Mouse (Mus musculus): ENCODE results near the gene Abcg5.
A peak's percentile ranks its signal among the peaks of the same experiment; 100 is the strongest.

Abcg5 gene

DNA sequence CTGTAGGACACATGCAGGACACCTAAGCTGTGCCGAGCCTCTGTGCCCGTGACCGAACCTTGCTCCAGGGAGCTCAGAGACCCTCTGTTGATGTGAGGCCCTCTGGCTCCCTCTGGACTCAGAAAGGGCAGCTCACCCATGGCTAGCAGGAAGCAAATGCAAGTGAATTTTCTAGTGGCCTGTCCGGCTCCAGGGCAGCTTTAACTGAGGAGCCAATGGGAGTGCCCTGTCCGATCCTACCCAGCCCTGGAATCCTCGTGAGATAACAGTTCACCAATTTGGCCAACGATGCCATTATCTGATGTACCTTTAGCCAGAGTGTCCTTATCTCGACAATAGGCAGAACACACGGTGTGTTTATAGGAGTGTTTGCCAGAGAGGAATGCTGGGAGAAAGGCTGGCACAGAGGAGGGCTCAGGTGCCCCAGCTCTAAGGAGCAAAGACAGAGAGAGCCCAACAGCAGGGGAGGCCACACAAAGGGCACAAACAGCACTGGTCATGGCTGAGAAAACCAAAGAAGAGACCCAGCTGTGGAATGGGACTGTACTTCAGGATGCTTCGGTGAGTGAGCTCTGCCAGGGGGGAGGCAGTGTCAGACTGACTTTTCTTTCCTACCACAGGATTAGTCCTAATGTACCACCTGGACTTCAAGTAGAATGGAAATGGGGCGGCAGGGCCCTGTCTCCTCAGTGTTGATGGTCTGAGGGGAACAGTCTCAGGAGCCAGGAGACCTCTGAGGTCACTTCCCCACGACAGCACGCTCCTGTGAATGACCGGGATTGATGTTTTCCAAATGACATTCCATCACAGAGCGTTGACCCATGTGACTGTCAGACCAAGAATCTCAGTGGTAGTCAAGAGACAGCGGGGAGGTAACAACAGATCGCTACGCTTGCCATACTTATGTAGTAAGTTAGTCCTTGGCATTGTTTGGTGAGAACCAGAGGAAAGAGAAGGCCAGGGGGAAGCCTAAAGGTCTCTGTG lies at the start of gene Abcg5:
Abcg5 (minus strand) TSS at position 278 of the 984 bp plus-strand sequence.
- no peak for DNase-seq (ENCODE audit: low spot score in 2 of 2)

DNA sequence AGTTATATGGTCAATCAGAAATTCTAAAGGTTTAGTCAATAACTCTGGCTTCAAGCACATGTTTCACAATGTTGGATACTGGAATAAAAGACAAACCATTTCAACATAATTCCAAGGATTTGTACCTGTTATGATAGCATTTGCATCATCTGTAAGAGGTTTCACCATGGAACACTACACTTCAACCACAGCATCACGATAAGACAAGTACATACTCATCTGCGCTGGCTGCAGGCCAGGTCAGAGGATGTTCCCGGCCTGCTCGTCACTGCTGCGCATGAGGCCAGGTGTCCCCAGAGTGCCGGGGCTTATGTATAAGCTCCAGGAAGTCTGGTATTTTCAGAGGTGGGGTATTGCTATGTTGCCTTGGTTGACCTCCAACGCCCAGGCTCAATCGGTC lies 49.8 kb upstream of the Abcg5 start:
- no peak for DNase-seq (ENCODE audit: low spot score in 2 of 2)

DNA sequence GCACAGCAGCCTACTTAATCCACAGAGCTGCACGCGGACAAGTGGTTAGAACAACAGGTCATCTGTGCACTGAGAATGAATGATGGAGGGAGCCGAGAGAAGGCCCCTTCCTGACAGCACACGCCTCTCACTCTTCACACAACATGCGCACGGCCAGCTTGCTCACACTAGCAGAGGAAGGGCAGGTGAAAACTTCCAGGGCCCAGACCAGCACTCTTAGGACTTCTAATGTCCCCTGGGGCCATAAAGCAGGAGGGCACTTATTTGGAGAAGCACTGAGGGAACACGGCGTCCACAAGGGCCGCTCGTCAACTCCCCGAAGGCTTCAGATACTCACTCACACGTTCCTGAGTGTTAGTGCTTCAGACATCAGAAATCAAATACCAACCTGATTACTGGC lies 48.5 kb upstream of the Abcg5 start:
- DNase-seq (ENCODE audit: low spot score in 2 of 2): no peak

DNA sequence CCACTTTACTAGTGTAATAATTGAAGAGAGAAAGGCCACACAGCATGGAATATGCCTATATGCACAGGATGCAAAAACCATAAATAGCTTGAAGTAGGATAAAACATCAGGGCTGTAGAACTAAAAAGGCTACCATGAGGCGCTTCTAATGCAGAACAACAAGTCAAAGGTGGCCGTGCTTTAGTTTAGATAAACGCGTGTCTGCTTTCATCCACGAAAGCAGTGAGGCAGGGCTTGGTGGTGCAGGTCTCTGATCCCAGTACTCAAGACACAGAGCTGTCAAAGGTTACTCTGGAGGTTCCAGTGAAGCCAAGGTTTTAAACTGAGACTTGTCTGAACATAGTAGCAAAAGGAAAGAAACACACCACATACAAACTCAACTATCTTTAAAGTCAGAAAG lies 46.3 kb upstream of the Abcg5 start:
- no peak for DNase-seq (ENCODE audit: low spot score in 2 of 2)

DNA sequence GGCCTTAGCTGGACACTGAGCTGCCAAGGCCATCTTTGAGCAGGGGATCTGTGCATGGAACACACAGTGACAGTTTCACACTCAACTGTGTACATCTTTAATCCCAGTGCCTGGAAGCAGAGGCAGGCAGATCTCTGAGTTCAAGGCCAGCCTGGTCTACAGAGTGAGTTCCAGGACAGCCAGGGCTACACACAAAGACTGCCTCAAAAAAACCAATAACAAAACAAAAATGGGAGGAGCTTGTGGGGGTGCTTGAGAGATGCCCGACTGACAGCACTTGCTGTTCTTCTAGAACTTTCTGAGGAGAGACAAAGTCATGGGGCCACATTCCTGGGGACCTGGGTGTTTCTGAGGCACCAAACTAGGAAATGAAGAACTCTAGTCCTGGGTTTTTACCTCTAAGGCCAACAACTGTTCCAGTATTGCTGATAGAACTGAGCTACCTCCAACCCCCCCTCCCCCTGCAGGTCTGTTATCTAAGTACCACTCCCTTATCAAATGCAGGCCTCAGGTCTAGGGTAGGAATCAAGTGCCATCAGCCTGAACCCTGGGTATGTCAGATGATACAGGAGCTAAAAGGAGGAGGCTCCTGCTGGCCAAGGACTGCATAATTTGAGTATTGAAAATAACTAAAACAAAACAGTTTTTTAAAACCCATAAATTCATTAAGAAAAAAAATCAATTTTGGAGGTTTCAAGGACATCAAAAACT lies 45.5 kb upstream of the Abcg5 start:
- DNase-seq (ENCODE audit: low spot score in 2 of 2): no peak

DNA sequence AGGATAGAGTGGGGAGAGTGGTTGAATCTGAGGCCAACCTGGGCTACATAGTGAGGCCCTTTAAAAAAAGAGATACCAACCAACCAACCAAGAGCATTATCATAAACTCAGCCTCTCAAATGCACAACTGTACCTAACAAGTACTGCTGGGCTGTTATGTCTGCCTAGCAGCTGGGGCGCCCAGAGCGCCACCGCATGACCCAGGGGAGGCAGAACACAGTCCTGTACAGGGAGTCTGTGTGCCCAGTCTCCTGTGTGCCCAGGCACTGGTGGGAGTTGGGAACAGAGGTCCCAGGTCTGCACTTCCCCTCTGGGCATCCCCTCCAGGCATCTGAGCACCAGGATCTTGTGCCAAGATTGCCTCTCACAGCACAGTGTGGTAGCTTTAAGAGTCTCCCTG lies 42.4 kb upstream of the Abcg5 start:
- DNase-seq (ENCODE audit: low spot score in 2 of 2): no peak

DNA sequence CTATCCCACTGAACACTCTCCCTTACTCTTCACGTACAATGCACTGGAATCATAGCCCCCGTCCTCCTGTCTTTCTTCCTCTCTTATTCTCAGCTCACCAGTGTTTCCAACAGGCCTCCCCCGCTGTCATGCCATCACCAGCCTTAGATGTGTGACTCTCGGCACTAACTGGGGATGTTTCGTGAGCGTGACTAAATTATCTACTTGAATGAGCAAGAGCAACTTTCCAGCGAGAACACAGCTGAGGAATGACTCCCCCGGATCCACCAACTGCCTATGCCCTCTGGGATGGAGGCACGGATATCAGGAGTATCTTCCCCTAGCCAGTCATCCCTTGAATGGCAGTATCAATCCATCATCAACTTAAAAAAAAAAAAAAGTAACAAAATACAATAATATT lies 41.2 kb upstream of the Abcg5 start:
- DNase-seq (ENCODE audit: low spot score in 2 of 2): no peak

DNA sequence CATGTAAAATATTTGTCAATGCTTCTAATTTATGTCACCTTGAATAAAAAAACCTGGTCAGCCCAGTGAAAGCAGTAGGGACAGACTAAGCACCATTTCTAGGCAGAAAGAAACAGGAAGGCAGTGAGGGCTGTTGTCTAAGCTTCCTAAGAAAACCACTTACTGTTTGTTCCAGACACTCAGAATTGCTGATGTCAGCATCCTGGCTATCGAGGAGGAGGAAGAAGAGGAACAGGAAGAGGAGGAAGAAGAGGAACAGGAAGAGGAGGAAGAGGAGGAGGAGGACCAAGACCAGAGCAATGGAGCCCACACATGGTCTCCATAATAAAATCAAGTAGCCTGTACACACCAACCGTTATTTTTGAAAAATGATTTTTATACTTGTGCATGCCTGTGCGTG lies 36.3 kb upstream of the Abcg5 start:
- DNase-seq (ENCODE audit: low spot score in 2 of 2): no peak

DNA sequence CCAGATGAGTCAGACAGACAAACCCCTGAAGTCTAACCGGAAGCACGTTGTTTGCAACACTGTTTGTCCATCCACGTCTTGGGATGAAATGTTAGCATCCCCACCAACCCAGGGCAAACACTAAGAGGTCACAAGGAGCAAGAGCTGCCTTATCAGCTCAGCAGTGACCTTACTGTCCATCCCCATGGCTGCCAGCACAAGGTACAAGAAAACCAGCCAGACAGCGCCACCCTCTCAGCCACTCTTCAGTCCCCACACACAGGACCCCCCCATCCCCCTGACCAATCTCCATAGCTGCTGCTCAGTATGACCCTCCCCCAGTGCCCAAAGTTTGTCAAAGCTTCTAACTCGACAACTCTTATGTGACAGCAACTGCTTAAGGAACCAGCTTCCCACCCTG lies 34.6 kb upstream of the Abcg5 start:
- DNase-seq (ENCODE audit: low spot score in 2 of 2): no peak

DNA sequence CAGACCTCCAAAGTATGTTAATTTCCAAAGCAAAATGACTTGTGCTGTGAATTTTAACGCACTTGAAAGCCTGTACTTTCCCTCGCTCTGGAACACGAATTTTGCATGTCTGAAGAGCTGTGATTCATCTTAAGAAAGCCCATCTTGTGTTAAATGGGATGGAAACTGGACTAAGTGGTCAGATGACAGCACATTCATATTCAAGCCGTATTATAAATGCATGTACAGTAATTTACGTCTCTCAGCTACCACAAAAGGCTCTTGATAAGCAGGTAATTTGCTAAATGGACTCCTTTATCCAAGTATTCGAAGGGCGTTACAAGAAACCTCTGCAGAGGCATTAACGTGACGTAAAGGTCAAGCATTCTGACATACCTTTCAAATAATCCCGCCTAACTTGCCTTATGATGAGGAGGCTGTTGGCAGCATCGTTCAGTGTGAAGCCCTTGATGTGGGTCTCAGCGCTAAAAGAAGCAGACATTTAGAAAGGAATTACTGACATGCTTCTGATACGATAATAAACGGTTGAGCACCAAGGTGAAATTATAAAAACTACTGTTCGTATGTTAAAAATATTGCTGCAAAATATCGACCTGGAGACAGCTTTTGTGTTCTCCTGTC lies 33.6 kb upstream of the Abcg5 start:
- DNase-seq (ENCODE audit: low spot score in 2 of 2): no peak

DNA sequence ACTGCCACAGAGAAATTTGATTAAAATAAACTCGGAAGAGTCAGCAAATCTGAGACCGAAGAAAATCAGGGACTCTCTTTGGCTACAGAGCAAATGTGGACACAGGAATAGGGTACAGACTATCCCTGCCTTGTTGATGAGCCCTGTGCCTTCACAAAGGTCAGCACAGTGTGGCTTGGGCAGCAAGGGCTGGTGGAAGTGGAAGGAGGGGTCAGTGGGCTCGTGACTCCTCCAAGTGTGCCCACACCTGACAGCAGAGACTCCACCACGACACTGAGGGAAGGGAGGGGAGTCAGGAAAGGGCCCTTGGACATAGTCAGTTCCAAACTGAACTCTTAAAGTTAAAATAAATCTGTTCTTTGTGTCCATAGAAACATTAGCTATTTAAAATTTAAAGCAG lies 32.1 kb upstream of the Abcg5 start:
- DNase-seq (ENCODE audit: low spot score in 2 of 2): no peak

DNA sequence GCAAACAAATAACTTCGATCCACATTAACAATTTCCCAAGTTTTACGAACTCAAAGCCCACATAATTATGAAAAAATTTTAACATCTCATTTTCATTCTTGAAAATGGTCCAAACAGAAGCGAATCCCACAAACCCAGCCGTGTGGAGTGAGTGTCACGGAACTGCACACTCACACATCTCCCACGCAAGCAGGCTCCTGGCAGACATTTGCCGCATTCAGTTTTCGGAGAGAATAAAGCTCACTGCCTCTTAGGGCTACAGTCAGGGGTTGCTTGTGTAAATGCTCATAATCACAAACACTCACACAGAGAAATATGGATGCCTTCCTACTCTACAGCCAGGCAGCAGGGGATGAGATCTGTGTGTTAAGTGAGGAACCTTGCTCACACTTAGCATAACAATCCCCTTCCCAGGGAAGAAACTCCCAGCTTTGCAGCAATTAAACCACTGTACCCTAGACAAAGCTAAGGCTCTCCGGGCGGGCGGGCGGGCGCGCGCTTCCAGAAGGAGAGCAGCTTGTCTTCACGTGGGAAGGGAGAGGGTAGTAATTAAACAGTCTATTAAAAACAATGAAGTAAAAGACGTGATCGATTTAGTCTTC lies 30.9 kb upstream of the Abcg5 start:
- no peak for DNase-seq (ENCODE audit: low spot score in 2 of 2)

DNA sequence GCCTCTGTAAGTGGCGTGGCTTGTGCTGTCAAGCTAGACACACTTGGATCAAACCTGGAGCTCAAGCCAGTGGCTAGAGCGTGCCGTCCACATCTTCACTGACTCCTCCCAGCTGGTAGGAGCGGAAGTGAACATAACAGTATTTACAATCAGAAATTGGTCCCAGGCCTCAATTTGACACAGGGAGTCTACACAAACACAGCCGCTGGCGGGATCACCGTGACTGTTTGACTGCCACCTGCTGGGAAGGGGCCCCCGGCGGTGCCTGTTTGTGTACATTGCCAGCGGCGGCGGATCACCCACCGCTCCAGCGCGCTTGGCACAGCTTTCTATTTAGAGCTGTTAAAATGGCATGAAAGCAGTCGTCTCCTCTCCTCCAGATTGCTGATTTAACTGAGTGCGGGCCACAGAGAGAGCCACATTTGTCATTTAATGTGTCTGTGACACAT lies 26.6 kb upstream of the Abcg5 start:
- no peak for DNase-seq (ENCODE audit: low spot score in 2 of 2)

DNA sequence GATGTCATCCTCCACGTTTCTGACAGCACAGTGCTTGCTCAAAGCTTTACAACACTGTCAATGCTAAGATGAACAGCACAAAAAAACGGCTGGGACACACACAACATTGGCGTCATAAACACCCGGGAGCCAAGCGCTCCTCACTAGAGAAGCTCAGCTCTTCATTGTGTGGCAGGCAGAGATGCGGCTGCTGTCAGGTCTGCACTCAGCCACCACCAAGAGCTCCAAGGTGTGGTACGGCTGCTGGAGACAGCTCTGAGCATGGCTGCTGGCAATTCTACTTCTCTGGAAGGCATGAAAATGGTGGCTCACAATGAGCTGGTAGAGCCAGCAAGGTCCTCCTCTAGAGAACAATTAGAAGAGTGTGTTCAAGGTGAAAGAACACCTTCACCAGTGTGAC lies 26.0 kb upstream of the Abcg5 start:
- DNase-seq (ENCODE audit: low spot score in 2 of 2): no peak

DNA sequence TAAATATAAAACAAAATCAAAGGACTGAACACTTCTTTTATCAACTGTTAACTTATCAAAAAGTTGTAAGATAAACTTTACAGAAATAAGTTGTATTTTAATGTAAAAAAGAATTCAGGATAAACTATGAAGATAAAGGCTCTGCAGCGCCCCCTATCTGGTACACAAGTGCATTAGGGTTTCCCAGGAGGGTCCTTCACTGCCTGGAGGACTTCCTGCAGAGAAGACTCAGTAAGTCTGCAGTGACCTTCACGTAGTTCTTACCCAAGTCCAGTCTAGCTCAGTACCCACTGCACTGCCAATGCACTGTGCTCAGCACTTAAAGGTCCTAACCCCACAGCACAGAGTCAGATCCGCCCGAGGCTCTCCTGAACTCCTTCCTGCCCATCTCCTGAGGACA lies 24.6 kb upstream of the Abcg5 start:
- peak in 1 of 2 experiments; percentile 17 for DNase-seq (ENCODE audit: low spot score in 2 of 2)

DNA sequence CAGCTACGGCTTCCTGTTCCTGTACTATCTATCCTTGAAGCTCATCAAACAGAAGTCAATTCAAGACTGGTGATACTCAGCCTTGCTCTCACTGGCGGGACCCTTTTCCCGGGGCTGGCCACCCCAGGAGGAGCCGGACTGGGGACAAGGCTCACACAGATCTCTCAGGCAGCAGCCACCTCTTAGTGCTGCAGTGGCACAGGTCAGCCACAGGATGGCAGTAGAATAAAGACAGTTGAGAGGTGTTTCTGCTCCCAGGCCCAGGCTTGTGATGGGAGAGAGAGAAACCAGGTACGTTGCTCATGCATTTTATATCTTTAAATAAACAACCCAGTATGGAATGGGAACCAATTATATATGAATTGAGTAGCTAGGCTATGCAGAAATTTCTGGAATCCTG lies 15.9 kb upstream of the Abcg5 start:
- DNase-seq (ENCODE audit: low spot score in 2 of 2): peak in 1 of 2 experiments; percentile 44

DNA sequence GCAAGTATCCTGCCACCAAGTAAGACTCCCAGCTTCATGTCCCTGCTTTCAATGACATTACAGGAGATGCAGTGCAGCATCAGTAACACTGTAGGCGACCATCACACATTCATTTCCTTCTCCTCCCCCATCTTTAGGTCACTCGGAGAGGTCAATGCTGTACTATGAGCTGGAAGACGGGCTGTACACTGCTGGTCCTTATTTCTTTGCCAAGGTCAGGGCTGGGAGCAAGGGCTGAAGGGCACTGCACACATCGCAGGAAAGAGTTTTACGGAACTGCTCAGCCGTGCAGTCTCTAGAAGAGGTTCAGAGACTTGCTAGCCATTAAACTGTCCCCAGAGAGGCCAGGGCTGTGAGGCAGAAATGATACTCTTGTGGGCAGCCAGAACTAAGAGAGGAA lies 13.7 kb upstream of the Abcg5 start:
- DNase-seq (ENCODE audit: low spot score in 2 of 2): no peak

DNA sequence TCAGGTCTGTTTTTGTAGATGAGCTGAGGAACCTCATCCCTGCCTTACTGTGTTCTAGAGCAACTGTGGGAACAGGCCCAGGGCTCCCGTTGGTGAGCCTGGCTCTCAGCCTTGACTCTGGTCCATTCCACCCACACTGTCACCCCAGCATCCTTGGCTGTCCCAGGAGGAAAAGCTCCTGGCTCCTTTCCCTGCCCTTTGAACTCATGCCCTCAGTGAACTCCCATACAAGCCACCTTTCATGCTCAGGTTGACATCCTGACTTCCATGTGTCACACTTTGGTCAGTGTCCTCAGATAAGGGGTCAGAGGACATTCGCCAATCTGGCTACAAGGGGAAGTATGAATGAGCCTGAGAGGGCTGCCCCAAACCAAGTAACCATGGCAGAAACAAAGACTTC lies 10.9 kb upstream of the Abcg5 start:
- no peak for DNase-seq (ENCODE audit: low spot score in 2 of 2)

DNA sequence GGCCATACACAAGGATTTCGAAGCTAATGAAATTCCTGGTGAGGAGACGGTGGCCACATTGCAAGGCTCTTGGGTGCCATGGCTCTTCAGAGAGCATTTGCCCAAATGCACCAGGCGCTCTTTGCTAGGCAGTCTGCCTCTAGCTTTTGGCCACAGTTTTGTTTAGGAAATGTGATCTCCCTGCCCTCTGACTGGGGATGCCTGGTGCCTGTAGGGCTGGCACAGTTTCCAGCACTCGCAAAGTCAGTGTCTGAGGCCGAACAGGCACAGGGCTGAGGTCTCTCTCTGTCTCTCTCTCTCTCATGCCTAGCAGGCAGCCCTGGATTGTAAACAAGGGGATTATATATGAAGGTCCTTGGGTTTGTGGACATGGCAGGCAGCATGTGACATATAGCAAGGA lies 7.3 kb upstream of the Abcg5 start:
- DNase-seq (ENCODE audit: low spot score in 2 of 2): no peak

DNA sequence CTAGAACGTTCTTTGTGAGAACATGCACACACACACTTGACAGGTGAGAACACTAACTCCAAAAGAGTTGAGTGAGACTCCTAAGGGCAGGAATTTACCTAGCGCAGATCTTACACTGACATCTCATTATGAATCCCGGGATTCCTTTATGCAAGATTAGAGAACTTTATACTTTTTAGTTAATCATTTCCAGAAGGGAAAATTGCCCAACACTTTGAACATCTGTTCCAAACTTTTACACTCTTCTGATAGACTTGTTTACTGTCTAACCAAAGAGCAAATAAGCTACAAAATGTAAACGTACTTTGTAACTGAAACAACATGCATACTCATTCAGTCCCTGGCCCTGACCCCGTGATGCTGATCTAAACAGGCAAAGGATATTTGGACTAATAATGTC lies 6.5 kb upstream of the Abcg5 start:
- no peak for DNase-seq (ENCODE audit: low spot score in 2 of 2)

DNA sequence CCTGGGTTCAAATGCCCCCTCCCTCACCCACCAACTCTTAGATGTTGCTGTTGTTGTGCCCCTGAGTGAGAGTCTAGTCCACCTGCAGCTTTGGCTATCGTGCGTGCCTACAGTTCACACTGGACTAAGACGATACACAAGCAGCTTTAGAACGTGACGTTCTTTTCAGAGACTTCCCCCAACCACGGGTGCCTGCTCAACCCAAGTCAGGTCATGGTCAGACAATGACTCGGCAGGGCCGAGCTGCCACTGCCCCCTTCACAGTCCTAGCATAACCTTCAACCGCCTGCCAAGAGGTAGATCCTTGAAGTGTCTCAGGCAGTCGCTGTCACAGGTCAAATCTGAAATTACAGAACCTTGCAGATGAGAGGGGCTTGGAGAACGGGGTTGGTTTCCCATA lies 6.0 kb upstream of the Abcg5 start:
- no peak for DNase-seq (ENCODE audit: low spot score in 2 of 2)

DNA sequence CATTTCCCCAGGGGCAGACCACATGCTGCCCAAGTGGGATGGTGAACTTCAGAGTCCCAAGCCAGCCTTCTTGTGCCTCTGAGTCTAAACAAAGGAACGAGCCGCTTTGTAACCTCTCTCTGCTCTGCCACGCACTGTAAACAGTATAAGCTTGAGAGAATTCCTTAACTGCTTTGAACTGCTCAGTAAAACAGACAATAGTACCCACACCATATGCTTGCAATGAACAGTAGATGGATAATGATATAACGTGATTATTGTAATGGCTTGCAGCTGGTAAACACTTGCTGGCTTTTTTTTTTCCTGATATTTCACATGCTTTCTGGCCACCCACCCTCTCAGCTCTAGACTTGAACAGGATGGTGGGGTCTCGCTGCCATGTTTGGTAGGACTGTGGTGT lies 5.2 kb upstream of the Abcg5 start:
- DNase-seq (ENCODE audit: low spot score in 2 of 2): no peak
